Mouse (Mus musculus) G1E (cell line): Measurements from ENCODE around the gene Il16.

Experiments used
- CTCF ChIP-seq: IDR thresholded peaks from 2 replicates; pipeline ENCODE4 v1.5.1; 2012; ENCODE audit warnings: low read depth, low read length, inconsistent platforms, mixed read lengths
- GATA1 ChIP-seq: IDR thresholded peaks from 2 replicates; pipeline ENCODE4 v1.6.1; 2012; ENCODE audit warnings: borderline replicate concordance, low read length, inconsistent platforms, mixed read lengths

GRCm38 (mm10) chr7:83735108-83735781 lies 10.3 kb downstream of the Il16 start:
- TF ChIP-seq CTCF (no peak), GATA1 (no peak)
